Mouse (Mus musculus) MEL (cell line): ENCODE measurements around the gene Steap1.

Source experiments
- CHD2 ChIP-seq: IDR thresholded peaks from 2 replicates; pipeline ENCODE4 v1.6.1; 2011; ENCODE audit warnings: low read length, improper control_type of control experiment
- MAZ ChIP-seq: IDR thresholded peaks from 2 replicates; pipeline ENCODE4 v1.6.1; 2012; ENCODE audit warnings: low read depth, mild to moderate bottlenecking, inconsistent platforms, low read length, improper control_type of control experiment
- UBTF ChIP-seq: IDR thresholded peaks from 2 replicates; pipeline ENCODE4 v1.6.1; 2012; ENCODE audit warnings: low read depth, mild to moderate bottlenecking, inconsistent platforms, low read length, improper control_type of control experiment, moderate library complexity, borderline replicate concordance; ENCODE audit not compliant: insufficient read depth

DNA sequence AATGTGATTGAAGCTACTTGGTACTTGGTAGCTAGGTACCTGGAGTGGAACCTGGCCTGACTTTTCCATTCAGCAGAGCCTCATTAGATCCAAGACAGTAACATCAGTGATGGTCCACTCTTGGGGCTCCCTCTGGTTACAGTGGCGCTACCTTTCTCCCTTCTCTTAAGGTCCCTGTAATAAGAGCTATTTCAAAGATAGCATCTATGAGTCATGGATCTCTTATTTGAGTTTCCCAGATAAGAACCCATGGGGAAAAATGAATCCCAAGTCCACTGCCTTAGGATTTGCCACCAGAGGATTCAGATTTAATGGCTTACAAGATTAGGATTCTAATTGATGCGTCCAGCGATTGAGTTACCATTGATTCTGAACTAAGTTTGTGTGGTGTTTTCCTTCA, 16.9 kb downstream of the Steap1 start:
- no peak for TF ChIP-seq MAZ
- TF ChIP-seq CHD2 = no peak
- no peak for TF ChIP-seq UBTF
